Mouse (Mus musculus) heart, adult 2 months (tissue): Measurements from ENCODE around the gene Atp11a.

ENCODE experiments used
- CTCF ChIP-seq: fragments of 200-600 bp; IDR thresholded peaks from 2 replicates; pipeline ENCODE4 v1.8.1; 2022; ENCODE audit warnings: antibody characterized with exemption, mild to moderate bottlenecking, moderate library complexity
- EP300 ChIP-seq: fragments of 200-500 bp; IDR thresholded peaks from 2 replicates; pipeline ENCODE4 v1.6.1; 2011; ENCODE audit warnings: low read depth, low read length, control low read depth; ENCODE audit not compliant: insufficient read depth
- POLR2A ChIP-seq: fragments of 200-500 bp; IDR thresholded peaks from 2 replicates; pipeline ENCODE4 v1.6.1; 2011; ENCODE audit warnings: mild to moderate bottlenecking, low read depth, low read length, control low read depth; ENCODE audit not compliant: insufficient read depth

DNA sequence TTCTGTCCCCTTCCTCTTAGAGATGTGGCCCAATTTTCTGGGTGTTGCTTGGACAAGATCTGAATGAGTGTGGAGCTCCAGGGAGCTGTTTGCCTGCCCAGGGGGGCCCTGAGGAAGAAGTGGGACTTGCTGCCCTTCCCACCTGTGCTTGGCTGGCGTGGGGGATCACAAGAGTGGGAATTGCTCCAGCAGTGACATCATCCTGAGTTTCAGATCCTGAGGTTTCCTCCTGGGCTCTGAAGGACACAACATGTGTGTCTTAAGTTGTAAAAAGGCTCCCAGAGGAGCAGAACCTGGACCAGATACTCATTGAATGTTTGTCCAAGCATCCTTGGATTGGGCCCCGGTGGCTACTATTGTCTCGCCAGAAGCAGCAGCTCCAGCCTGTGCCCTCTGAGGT is 160.2 kb downstream of the Atp11a start:
- TF ChIP-seq POLR2A (no peak), CTCF (no peak), EP300 (no peak)
